Mouse (Mus musculus) stomach, embryonic 15.5 days (tissue): ENCODE data around the gene Nfkb1. TPM values are rescaled to one million over a fixed set of nuclear protein-coding genes. Genes with fewer than 3 reads are reported as not detected.

Experiments
- ATAC-seq: fragments of 200-750 bp; cut with Nextera tagmentation; 2 replicates; pipeline ENCODE4 v1.8.0; 2017; ENCODE audit warnings: low read depth, moderate number of reproducible peaks, moderate TSS enrichment; ENCODE audit not compliant: insufficient read depth, low FRiP score
- H3K27ac ChIP-seq: fragments of 300-500 bp; sonication (generic); 2 replicates; pipeline ENCODE4 v1.5.1; 2015; ENCODE audit warnings: mild to moderate bottlenecking, inconsistent platforms
- H3K27me3 ChIP-seq: fragments of 300-500 bp; sonication (generic); replicated peaks from 2 replicates; pipeline ENCODE4 v1.6.1; 2015; ENCODE audit warnings: inconsistent platforms
- H3K36me3 ChIP-seq: fragments of 300-500 bp; sonication (generic); 2 replicates; pipeline ENCODE4 v1.6.1; 2015; ENCODE audit warnings: inconsistent platforms
- H3K4me1 ChIP-seq: fragments of 300-500 bp; sonication (generic); 2 replicates; pipeline ENCODE4 v1.6.1; 2015; ENCODE audit warnings: inconsistent platforms
- H3K4me2 ChIP-seq: fragments of 300-500 bp; sonication (generic); 2 replicates; pipeline ENCODE4 v1.6.1; 2015; ENCODE audit warnings: mild to moderate bottlenecking, inconsistent platforms
- H3K4me3 ChIP-seq: fragments of 300-500 bp; sonication (generic); replicated peaks from 2 replicates; pipeline ENCODE4 v1.5.1; 2015; ENCODE audit warnings: inconsistent platforms
- H3K9ac ChIP-seq: fragments of 300-500 bp; sonication (generic); 2 replicates; pipeline ENCODE4 v1.6.1; 2015; ENCODE audit warnings: inconsistent platforms
- H3K9me3 ChIP-seq: fragments of 300-500 bp; sonication (generic); 2 replicates; pipeline ENCODE4 v1.6.1; 2016; ENCODE audit warnings: inconsistent platforms
- WGBS: fragments of 180-500 bp; shearing (Covaris S2); methylation state at CpG from one replicate; pipeline ENCODE4 v1.1.7; 2015; 5-methylcytosine and 5-hydroxymethylcytosine counted together
- polyA plus RNA-seq: library from polyadenylated mRNA; unstranded; fragments of >200 nt; fragmentation: Nextera tagmentation; extraction: Ambion mirVana; gene quantifications from 2 replicates; pipeline ENCODE4 v1.2.1, GENCODE M21; 2015

Gene Nfkb1
- polyA plus RNA-seq: 24.5 and 25.9 TPM in 2 replicates

DNA sequence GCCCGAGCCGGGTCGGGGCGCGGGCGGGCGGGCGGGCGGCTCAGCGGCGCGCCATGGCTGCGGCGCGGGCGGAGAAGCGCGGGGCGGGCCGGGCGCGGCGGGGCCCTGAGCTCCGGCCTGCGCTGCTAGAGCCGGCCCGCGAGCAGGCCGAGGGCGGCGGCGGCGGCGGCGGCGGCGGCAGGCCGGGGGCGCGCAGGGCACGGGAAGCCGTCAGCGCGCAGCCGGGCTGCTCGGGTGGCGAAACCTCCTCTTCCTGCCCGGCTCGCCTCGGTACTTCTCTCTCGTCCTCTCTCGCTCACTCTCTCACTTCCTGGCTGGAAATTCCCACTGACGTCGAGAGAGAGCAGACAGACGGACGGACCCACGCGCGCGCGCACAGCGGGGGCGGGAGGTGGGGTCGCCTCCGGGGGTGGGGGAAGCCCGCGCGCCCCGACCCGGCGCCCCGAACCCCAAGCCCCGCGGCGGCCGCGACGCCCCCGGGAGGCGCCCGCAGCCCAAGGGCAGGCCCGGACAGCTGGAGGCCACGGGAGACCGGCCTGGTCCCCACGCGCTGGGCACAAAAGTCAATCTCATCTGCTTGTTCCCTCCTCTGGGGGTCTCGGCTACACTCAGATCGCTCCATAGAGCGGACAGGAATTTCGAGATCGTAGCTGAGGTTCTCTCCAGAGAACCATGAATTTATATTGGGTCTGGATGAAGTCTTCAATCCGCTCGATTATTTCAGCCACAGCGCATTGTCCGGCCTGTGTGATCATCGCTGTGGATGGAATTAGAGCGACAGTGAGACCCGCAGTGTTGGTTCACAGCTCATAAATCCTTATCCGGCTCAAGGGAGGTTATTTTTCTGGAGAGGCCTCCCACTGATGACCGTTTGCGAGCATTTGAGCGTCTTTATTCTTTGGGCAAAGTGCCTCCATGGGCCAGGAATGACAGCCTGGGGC lies at the start of gene Nfkb1:
Gene Nfkb1, minus strand, starts transcription at position 357 of the 941 bp plus-strand sequence.
- Histone ChIP-seq H3K9me3 (no peaks in the 10 kb centered on the region), H3K9ac (peak within 1 kb of the TSS; percentile 94), H3K4me2 (peak within 1 kb of the TSS; percentile 85), H3K27ac (peak within 1 kb of the TSS; percentile 94), H3K4me1 (peaks cover 11% of the 10 kb centered on the region), H3K4me3 (peak within 1 kb of the TSS; percentile 83), H3K36me3 (no peaks in the 10 kb centered on the region), H3K27me3 (no peaks in the 10 kb centered on the region)
- under 1% methylated on average over 87 of the region's 102 CpGs for WGBS
- peak; percentile 84 for ATAC-seq

DNA sequence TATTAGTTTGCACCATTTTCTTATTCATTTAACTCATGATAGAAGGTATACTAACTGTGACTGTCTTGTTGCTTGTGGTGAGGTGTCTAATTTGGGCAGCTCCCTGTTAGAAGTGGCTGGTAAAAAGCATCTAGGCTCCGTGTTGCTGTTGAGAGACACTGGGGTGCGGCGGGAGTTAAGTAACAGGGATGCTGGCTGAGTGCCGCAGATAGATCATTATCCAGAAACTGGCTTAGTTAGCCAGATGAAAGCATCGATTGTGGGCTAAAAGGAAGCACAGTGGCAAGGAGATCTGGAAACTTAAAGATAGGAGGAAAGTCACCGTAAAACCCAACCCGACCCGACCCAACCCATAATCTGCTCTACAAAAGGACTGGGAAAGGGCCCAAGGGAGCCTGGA lies 49.4 kb upstream of the Nfkb1 start:
- Histone ChIP-seq H3K27ac (no peak overlapping the region), H3K36me3 (no peaks in the 10 kb centered on the region), H3K9ac (no peak overlapping the region), H3K27me3 (no peaks in the 10 kb centered on the region), H3K4me3 (no peak overlapping the region), H3K4me1 (no peaks in the 10 kb centered on the region), H3K9me3 (no peaks in the 10 kb centered on the region), H3K4me2 (no peak overlapping the region)
- no peak for ATAC-seq
- WGBS: 84% methylated on average over 8 of the region's 8 CpGs

DNA sequence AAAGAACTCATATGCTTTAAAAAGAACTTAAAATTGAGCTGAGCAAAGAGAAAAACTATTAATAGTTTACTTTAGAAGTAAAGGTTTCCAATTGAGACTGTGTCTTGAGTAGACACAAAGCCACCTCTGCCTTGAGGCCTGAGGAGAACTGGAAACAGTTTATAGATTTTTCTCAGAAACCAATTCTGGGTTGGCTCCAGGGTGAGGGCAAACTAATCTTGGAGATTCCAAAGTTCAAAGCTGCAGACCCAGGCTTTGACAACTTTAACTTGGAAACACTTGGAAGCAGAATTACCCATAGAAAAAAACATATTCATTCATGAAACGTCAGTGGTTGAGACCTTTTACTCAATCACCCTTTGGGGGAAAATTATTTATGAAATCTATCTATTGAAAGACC lies 43.4 kb upstream of the Nfkb1 start:
- Histone ChIP-seq H3K9me3 (no peaks in the 10 kb centered on the region), H3K27me3 (no peaks in the 10 kb centered on the region), H3K9ac (no peak overlapping the region), H3K36me3 (no peaks in the 10 kb centered on the region), H3K4me3 (no peak overlapping the region), H3K27ac (no peak overlapping the region), H3K4me1 (no peaks in the 10 kb centered on the region), H3K4me2 (no peak overlapping the region)
- ATAC-seq: no peak
- WGBS: 68% methylated on average over 1 of the region's 1 CpGs

DNA sequence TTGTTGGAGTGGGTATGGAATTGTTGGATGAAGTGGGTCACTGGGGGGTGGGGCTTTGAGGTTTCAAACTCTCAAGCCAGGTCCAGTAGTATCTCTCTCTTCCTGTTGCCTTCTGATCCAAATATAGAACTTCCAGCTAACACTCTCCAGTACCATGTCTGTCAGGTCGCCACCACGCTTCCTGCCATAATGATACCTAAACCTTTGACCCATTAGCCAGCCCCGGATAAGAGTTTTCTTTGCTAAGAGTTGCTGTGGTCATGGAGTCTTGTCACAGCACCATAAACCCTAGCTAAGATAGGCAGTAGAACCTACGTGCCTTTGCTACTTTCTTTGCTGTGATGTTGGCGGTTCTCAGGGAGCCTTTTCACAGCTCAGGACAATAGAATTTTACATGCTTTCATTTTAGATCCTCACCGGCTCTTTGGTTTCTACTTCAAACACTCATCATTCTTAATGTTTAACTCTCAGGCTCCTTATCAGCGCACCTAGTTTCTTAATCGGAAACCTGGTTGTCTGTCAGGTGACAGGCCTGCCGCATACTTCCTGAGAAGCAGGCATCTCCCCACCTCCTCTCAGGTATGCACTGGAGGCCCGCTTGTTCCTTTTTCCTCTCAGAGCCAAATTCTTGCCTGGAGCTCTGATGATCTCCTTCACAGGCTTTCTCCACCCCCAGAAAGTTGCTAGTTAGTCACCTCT lies 41.5 kb upstream of the Nfkb1 start:
- Histone ChIP-seq H3K9me3 (no peaks in the 10 kb centered on the region), H3K4me2 (no peak overlapping the region), H3K9ac (no peak overlapping the region), H3K27me3 (no peaks in the 10 kb centered on the region), H3K27ac (no peak overlapping the region), H3K4me1 (no peaks in the 10 kb centered on the region), H3K36me3 (no peaks in the 10 kb centered on the region), H3K4me3 (no peak overlapping the region)
- 75% methylated on average over 10 of the region's 10 CpGs for WGBS
- ATAC-seq: no peak

DNA sequence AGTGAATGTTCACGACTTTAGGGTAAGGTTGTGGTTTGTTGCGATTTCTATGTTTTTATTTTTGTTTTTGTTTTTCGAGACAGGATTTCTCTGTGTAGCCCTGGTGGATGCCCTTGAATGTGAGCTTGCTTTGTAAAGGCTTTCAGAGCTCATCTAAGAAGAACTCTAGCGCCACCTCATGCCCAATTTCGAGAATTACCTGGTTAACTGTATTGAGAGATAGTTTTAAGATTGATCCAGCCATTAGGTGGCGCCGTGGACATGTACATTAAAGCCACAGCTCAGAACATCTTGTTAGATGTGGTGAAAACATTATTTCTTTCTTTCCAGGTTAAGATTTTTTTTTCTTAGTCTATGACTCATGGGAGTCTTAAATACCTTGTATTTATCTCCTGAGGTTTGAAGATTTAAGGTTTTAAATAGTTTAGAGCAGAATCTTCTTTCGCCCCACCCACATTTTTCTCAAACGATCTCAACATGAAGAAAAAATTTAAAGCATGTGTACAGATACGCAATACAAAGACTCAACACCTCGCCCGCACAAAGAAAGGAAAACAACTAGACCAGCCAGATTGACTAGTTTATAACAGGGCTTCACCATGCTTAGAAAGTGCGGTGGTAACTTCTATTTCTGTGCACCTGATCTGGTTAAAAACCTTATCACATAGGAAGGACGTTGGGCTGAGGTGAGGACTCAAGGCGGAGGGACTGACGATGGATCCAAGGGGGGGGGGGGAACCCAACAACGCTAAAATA lies 40.1 kb upstream of the Nfkb1 start:
- Histone ChIP-seq H3K9ac (no peak overlapping the region), H3K36me3 (no peaks in the 10 kb centered on the region), H3K27ac (no peak overlapping the region), H3K4me1 (0 out of 2 replicates have a peak, but pooled peaks cover 3% of the 10 kb centered on the region), H3K27me3 (no peaks in the 10 kb centered on the region), H3K4me2 (peak overlapping the region; percentile 40; the same call in 1 of the 2 replicates), H3K9me3 (no peaks in the 10 kb centered on the region), H3K4me3 (no peak overlapping the region)
- WGBS: 27% methylated on average over 17 of the region's 17 CpGs
- peak; percentile 70 for ATAC-seq

DNA sequence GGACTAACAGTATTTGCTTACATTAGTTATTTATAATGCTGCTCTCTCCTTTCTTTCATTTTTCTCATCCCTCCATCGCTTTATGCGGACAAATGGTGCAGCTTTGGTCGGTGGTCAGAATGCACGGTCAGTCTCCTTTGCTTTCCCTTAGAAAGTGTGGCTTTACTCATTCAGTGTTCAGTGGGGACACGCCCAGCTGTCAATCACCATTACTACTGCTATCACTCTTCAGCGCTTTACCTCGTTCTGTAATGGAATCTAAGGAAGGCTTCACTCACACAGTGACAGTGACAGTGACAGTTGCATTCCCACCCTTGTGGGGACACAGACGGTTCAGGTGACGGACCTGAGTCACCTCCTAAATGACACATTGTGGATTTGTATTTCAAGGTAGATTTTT lies 39.4 kb upstream of the Nfkb1 start:
- H3K36me3 ChIP-seq: no peaks in the 10 kb centered on the region
- no peaks in the 10 kb centered on the region for H3K9me3 ChIP-seq
- H3K27ac ChIP-seq: no peak overlapping the region
- H3K4me2 ChIP-seq: no peak overlapping the region
- no peak overlapping the region for H3K4me3 ChIP-seq
- H3K9ac ChIP-seq: no peak overlapping the region
- WGBS: 47% methylated on average over 9 of the region's 9 CpGs
- no peaks in the 10 kb centered on the region for H3K27me3 ChIP-seq
- ATAC-seq: peak; percentile 44; the same call in 1 of the 2 replicates
- H3K4me1 ChIP-seq: 0 out of 2 replicates have a peak, but pooled peaks cover 3% of the 10 kb centered on the region

DNA sequence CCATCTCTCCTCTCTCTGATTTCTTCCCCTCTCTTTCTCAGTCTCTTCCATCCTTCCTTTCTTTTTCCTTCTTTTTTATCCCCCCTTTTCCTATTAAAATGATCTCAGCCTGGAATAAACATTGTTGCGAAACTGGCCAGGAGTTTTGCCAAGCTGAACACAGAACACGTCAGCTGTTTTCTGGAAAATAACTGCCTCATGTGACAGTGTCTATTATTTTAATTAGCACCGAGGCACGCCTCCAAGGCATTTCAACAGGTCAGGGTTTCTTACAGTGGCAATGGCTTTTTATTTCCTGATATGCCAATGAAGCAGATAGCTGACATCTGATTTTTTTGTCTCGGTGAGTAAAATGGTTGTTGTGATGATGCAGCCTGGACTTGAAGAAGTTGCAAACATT lies 38.2 kb upstream of the Nfkb1 start:
- ATAC-seq: no peak
- H3K4me1 ChIP-seq: 0 out of 2 replicates have a peak, but pooled peaks cover 3% of the 10 kb centered on the region
- no peak overlapping the region for H3K9ac ChIP-seq
- H3K27me3 ChIP-seq: no peaks in the 10 kb centered on the region
- WGBS: 62% methylated on average over 5 of the region's 5 CpGs
- H3K4me2 ChIP-seq: no peak overlapping the region
- no peaks in the 10 kb centered on the region for H3K36me3 ChIP-seq
- H3K4me3 ChIP-seq: no peak overlapping the region
- no peak overlapping the region for H3K27ac ChIP-seq
- no peaks in the 10 kb centered on the region for H3K9me3 ChIP-seq

DNA sequence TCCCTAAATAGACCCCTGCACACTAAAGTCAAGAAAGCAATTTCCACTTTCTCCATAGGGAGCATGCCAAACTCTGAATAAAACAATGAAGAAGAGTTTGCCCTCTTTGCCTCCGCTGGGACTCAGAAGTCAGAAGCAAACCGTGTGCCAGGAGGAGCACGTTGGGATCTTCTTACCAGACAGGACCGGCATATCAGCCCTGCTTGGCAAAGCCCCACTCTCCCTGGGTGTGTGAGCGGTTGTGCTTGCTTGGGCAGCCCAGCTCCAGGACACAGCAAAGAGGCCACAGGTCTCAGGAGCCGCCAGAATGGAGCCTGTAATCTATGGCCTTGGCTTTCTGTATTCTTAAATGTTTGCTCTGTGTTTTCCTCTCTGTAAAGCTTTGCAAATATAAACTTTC lies 37.6 kb upstream of the Nfkb1 start:
- no peak overlapping the region for H3K27ac ChIP-seq
- no peaks in the 10 kb centered on the region for H3K36me3 ChIP-seq
- 58% methylated on average over 6 of the region's 6 CpGs for WGBS

DNA sequence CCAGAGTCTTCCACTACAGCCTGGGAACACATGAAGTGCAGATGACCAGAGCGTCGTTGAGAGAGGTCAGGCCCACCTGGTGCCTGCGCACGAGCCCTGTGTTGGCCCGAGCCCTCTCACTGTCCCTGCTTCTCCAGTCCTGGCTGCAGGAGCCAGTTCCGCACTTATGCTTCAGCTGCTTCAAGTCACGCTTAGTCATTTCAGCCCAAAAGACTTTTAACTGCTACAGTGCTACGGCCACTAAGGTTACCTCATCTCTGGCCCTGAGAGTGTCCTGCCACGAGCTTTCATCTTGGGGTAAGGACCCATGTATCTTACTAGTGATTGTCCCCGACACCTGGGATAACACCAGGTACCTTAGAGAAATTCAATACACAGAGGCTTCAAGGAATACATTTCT lies 36.0 kb upstream of the Nfkb1 start:
- ATAC-seq: no peak
- WGBS: 89% methylated on average over 10 of the region's 10 CpGs
- Histone ChIP-seq H3K27ac (no peak overlapping the region), H3K9ac (no peak overlapping the region), H3K4me3 (no peak overlapping the region), H3K9me3 (no peaks in the 10 kb centered on the region), H3K4me1 (0 out of 2 replicates have a peak, but pooled peaks cover 3% of the 10 kb centered on the region), H3K27me3 (no peaks in the 10 kb centered on the region), H3K4me2 (no peak overlapping the region), H3K36me3 (no peaks in the 10 kb centered on the region)

More for the DNA sequence above, 37.6 kb upstream of the Nfkb1 start:
- Histone ChIP-seq H3K9me3 (no peaks in the 10 kb centered on the region), H3K27me3 (no peaks in the 10 kb centered on the region), H3K4me3 (no peak overlapping the region), H3K4me1 (0 out of 2 replicates have a peak, but pooled peaks cover 3% of the 10 kb centered on the region), H3K4me2 (no peak overlapping the region), H3K9ac (no peak overlapping the region)
- no peak for ATAC-seq

DNA sequence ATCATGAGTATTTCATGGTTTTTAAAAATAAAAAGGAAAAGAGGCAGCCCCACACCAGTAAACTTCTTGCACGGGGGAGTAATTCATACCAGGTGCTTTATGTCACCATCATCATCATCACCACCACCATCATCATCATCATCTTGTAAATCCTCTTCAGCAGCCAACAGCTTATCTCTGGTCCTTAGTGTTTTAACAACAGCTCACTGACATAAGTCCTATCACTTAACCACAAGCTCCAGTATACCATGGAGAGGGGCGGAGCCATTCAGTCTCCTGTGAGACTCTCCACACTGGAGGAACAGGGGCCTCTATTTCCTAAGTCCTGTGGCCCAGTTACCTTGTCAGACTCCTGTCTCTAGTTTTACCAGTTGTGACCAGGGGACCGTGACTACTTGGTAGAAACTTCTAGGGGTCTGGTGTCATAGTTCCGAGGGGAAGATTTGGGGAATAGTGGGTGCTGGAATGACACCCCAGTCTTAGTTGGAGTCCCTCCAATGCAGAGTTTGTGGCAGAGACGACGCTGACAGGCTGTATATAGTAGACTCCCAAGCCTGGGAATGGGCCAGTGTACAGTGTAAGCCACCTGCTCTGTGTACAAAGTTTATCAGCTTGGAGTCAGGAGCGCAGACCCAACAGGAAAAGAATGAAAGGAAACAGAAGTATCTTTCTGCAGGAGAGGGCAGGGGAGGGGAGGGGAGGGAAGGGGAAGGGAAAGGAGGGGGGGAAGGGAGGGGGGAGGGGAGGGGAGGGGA lies 35.4 kb upstream of the Nfkb1 start:
- H3K4me3 ChIP-seq: no peak overlapping the region
- no peak for ATAC-seq

DNA sequence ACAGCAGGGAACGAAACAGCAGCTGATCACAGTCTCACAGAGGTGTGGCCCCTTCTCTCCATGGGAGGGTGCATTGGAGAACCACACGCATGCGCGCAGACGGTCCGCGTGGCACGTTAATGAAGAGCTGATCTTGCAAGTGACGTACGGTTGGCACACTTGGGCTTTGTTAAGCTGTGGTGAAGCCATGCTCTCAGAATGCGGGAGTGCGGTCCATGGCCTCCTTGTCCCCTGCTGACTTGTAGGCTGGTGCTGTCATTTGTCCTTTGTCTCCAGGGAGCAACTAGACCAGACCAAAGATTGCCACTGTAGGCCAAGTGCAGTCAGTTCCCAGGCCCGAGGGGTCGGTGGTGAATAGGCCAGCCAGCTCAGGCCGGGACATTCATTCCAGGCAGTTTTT lies 34.7 kb upstream of the Nfkb1 start:
- 0 out of 2 replicates have a peak, but pooled peaks cover 3% of the 10 kb centered on the region for H3K4me1 ChIP-seq
- 82% methylated on average over 15 of the region's 15 CpGs for WGBS

More for the DNA sequence above, 35.4 kb upstream of the Nfkb1 start:
- H3K27me3 ChIP-seq: no peaks in the 10 kb centered on the region
- 0 out of 2 replicates have a peak, but pooled peaks cover 3% of the 10 kb centered on the region for H3K4me1 ChIP-seq
- H3K9ac ChIP-seq: no peak overlapping the region
- H3K27ac ChIP-seq: no peak overlapping the region
- no peaks in the 10 kb centered on the region for H3K36me3 ChIP-seq
- H3K9me3 ChIP-seq: no peaks in the 10 kb centered on the region
- H3K4me2 ChIP-seq: no peak overlapping the region
- 70% methylated on average over 7 of the region's 7 CpGs for WGBS

More for the DNA sequence above, 34.7 kb upstream of the Nfkb1 start:
- no peak overlapping the region for H3K4me2 ChIP-seq
- no peak for ATAC-seq
- no peak overlapping the region for H3K27ac ChIP-seq
- H3K9ac ChIP-seq: no peak overlapping the region
- H3K9me3 ChIP-seq: no peaks in the 10 kb centered on the region
- no peaks in the 10 kb centered on the region for H3K36me3 ChIP-seq
- H3K4me3 ChIP-seq: no peak overlapping the region
- no peaks in the 10 kb centered on the region for H3K27me3 ChIP-seq
